Mouse (Mus musculus) brain, embryonic 14.5 days (tissue): Measurements from ENCODE around the gene Twsg1. TPM values are rescaled to one million over a fixed set of nuclear protein-coding genes. Genes with fewer than 3 reads are reported as not detected.
A peak's percentile ranks its signal among the peaks of the same experiment; 100 is the strongest.

Experiments
- DNase-seq: peaks from one replicate; pipeline ENCODE4 v3.0.0-alpha.2; 2011; ENCODE audit warnings: low read depth
- CTCF ChIP-seq: fragments of 200-500 bp; IDR thresholded peaks from 2 replicates; pipeline ENCODE4 v1.5.1; 2012; ENCODE audit warnings: inconsistent platforms, mild to moderate bottlenecking, moderate library complexity, borderline replicate concordance; ENCODE audit not compliant: insufficient read depth, insufficient read length; ENCODE audit errors: extremely low read depth
- POLR2A ChIP-seq: fragments of 200-500 bp; IDR thresholded peaks from 2 replicates; pipeline ENCODE4 v1.6.1; 2012; ENCODE audit warnings: mild to moderate bottlenecking, inconsistent platforms, borderline replicate concordance; ENCODE audit not compliant: poor library complexity, insufficient read depth, insufficient read length, severe bottlenecking; ENCODE audit errors: extremely low read depth
- polyA plus RNA-seq: library from polyadenylated mRNA; depleted of rRNA; stranded (reverse); fragments of >200 nt; gene quantifications from 2 replicates; pipeline ENCODE4 v1.2.3, GENCODE M21; 2012

The Twsg1 gene
- polyA plus RNA-seq, 1 experiment = 49.1 TPM

DNA sequence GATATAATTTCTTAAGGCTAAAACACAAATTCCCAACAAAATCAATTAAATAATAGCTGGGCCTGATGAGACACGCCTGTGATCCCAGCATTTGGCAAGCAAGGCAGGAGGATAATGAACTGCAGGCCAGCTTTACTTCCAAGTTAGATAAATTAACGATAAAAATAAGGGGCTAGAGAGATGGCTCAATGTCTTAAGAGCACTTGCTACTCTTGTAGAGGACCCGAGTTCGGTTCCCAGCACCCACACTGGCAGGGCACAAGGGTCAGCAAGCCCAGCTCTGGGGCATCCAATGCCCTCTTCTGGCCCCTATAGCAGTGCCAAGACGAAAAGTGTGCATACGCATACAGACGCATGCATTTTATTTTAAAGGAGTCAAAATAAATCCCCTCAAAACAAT lies 843 bp downstream of the Twsg1 start:
- TF ChIP-seq POLR2A (no peak), CTCF (no peak)
- DNase-seq = peak; percentile 40

DNA sequence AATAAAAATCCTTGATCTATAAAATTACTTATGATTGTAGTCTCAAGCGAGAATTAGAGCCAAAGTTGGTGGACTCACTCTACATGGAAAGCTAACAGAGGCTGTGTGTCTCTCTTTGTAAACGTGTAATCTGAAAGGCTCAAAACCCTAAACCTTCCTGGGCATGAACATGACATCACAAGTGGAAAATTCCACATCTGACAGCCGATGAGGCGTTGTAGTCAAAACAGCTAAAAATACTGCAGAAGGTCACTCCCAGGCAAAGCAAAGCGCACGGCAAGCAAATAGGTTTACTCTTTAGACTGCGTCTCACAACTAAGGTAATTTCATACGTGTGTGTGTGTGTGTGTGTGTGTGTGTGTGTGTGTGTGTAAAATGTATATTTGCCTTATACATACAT lies 3.7 kb downstream of the Twsg1 start:
- TF ChIP-seq CTCF = no peak
- no peak for TF ChIP-seq POLR2A

DNA sequence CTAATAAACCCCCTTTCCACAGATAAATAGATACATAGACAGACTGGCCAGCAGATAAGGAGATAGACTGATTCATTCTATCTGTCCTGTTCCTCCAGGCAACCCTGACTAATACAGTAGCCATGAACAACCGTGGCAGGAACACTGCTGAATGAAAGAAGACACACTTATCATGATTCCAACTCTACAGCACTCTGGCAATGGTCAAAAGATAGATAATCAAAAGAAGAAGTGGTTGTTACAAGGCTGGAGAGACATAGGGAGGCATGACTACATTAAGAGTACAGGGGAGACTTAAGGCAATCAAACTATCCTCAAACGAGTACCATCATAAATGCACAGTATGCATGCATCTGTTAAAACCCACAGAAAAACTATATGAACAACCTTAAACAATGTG lies 5.6 kb downstream of the Twsg1 start:
- no peak for TF ChIP-seq CTCF
- TF ChIP-seq POLR2A = no peak
- no peak for DNase-seq

More for the DNA sequence above, 3.7 kb downstream of the Twsg1 start:
- no peak for DNase-seq

DNA sequence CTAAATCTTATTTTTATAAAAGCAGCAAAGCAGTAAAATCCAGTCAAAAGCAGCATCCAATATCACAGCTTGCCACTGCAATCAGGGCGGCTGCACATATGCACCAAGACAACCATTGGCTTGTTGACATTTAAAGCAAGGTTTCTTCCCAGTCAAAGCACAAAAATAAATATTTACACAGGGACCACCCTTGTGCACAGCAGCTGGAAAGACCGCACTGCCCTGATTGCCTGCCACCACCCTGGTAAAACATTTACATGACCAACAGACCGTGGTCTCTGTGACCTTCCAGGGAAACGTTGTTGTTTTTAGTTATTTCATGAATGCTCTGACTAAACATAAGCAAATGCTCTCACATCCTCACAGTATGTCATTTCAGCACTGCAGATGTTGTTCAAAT lies 8.6 kb downstream of the Twsg1 start:
- DNase-seq = no peak
- TF ChIP-seq CTCF = no peak
- TF ChIP-seq POLR2A = no peak

DNA sequence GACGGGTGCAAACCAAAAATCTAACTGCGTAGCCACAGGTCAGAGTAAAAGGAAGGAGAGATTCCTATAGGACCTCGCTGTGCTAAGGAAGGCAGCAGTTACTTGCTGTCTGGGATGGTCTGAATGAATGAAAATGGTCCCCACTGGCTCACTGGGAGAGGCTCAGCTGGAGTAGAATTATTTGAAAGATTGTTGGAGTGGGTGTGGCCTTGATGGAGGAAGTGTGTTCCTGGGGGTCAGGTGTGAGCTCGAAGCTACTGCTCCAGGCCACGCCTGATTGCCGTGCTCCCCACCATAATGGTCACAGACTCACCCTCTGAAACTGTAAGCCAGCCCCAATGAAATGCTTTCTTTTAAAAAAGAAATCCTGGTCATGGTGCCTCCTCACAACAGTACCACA lies 9.8 kb downstream of the Twsg1 start:
- no peak for TF ChIP-seq POLR2A
- TF ChIP-seq CTCF = no peak
- DNase-seq = no peak

DNA sequence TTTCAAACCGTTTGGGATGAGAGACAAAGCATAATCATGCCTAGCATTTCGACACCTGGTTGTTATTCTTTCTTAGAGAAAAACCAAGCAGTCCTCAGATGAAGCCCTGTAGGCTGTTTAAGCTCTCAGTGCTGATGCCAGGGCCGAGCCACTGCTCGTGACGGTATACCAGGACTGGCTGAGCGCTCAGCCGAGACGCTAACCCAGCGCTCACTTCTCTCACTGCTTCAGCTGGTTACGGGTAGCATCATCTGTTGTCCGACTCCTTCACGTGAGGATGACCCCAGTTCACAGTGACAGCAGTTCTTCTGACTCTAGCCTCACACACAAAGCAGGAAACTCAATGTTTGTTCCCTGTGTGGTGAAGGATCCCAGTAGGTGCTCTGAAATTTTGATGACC lies 10.8 kb downstream of the Twsg1 start:
- TF ChIP-seq CTCF = no peak
- no peak for DNase-seq

DNA sequence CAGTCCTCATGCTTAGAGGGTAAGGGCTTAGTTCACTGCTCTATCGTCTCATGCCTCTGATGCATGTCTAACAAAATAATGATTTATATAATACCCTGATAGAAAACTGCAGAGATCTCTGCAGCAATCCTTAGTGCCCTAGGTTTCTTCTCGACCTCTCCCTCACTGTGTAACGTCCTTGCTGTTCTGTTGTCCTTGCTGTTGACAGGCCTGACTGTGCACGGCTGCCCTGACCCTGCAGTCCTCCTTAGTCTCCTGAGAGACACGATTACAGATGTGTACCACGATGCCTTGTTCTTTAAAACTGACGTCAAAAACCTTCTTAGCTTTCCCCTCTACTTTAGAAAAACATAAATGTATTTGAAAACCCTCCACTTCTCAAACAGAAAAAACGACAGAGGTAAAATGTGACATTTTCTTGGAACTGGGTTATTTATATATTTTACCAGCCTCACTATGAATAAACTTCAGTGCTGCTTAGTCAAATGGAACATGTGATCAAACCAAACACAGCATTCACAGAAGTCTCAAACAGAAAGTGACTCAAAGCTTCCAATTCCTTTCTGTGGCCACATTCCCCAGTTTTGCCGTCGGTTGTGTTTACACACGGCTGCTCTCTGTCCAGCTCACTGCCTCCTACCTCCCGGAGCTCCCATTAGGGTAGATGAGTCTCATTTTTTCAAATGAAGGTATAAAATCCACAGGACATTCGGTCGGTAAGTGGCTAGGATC lies 11.4 kb downstream of the Twsg1 start:
- DNase-seq = no peak
- no peak for TF ChIP-seq POLR2A
- TF ChIP-seq CTCF = no peak

DNA sequence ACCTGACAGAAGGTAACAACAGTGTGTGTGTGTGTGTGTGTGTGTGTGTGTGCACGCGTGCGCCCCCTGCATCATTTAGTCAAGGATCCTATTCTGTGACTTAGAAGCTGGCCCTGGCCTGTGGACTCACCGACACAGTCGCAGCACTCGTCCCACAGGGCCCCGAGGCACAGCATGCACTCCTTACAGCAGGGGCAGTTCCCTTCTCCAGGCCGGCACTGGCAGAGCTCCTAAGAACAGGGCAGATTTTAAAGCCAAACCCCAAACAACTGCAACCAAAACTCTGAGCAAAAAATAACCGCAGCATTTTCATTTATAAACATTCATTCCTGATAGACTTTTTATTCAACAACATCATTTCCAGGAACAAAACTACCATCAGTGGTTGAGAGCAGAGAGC lies 13.4 kb downstream of the Twsg1 start:
- DNase-seq = no peak
- TF ChIP-seq CTCF (no peak), POLR2A (no peak)

DNA sequence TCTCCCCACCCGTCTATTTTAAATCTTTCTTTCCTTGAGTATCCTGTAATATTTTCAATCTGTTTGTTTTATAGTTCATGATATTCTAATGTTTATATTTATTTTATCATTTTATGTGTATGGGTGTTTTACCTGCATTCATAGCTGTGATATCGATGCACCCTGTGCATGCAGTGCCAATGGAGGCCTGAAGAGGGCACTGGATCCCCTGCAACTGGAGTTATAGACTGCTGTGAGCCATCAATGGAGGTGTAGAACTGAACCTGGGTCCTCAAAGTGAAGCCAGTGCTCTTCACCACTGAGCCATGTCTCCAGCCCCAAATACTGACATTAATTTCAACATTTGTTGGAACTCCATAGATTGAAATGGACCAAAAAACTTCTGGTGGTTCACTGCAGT lies 17.3 kb downstream of the Twsg1 start:
- no peak for TF ChIP-seq POLR2A
- TF ChIP-seq CTCF = peak; percentile 46; the same call in 1 of the 2 replicates
- DNase-seq = no peak

DNA sequence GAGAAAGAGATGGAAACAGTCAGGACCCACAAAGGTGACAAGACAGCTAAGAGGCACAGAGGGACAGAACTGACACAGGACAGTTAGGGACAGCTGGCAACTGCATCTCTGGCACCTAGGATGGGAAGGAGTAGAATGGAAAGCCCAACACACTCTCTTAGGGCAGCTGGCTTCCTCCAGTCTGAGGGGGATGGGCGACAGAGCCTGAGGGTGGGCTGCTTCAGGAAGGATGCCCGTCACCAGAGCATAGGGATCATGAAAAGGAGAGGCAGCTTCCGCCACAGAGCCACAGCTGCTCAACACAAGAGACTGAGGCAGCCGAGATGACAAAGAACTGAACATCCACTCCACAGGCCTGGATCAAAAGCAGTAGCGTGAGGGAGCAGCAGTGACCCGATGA lies 19.5 kb downstream of the Twsg1 start:
- peak; percentile 61 for DNase-seq
- TF ChIP-seq CTCF (no peak), POLR2A (no peak)

DNA sequence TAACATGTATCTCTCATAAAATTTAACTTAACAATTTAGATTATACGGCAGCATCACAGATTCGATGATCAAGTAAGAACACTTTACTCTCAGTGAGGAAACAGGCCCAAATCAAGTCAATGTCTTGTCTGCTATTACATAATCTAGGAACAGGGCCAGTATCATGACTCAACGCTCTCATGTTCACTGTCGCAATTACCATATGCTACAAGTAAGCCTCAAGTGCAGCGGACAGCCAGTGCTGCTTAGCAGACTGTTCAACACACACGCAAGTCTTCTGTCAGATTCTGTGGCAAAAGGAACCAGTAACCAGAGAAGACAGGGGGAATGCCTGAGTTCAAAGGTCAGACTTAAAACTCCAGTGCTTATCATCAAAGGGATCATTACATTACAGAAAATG lies 20.1 kb downstream of the Twsg1 start:
- no peak for TF ChIP-seq POLR2A
- no peak for TF ChIP-seq CTCF
- DNase-seq = peak; percentile 85

DNA sequence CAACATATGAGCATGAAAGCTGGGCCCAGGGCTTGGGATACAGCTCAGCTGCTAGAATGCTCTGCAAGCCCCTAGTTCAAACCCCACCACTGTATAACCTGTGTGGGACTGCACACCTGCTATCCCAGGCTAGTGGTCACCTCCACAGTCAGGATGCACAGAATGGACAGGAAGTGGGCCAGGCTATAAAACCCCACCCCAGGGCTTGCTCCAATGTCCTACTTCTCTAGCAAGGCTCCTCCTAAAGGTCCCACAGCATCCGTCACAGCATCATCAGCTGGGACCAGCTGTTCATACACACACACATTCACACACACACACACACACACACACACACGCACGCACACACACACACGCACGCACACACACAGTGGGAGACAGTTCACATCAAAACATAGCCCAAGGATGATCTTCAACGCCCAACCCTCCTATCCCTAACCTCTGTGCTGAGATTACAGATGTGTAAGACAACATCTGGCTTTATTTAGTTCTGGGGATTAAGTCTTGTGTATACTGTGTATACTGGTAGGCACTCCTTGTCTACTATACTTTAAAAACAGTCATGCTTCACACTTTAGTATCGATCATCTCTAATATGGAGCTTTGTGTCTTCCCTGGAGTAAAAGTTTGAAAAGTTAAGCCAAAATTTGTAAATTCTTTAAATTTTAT lies 20.7 kb downstream of the Twsg1 start:
- no peak for DNase-seq
- no peak for TF ChIP-seq POLR2A
- no peak for TF ChIP-seq CTCF
